Mouse (Mus musculus) midbrain, embryonic 12.5 days (tissue): Measurements from ENCODE around the gene Ccdc172. TPM values are rescaled to one million over a fixed set of nuclear protein-coding genes. Genes with fewer than 3 reads are reported as not detected.

Experiments
- ATAC-seq: fragments of 200-750 bp; cut with Nextera tagmentation; 2 replicates; pipeline ENCODE4 v1.8.0; 2017; ENCODE audit warnings: low read depth, moderate TSS enrichment, moderate library complexity; ENCODE audit not compliant: low FRiP score
- H3K27ac ChIP-seq: fragments of 300-500 bp; sonication (generic); replicated peaks from 2 replicates; pipeline ENCODE4 v1.5.1; 2016; ENCODE audit warnings: mild to moderate bottlenecking
- H3K27me3 ChIP-seq: fragments of 300-500 bp; sonication (generic); 2 replicates; pipeline ENCODE4 v1.6.1; 2016; ENCODE audit warnings: mild to moderate bottlenecking
- H3K36me3 ChIP-seq: fragments of 300-500 bp; sonication (generic); 2 replicates; pipeline ENCODE4 v1.6.1; 2016
- H3K4me1 ChIP-seq: fragments of 300-500 bp; sonication (generic); 2 replicates; pipeline ENCODE4 v1.6.1; 2016
- H3K4me2 ChIP-seq: fragments of 300-500 bp; sonication (generic); replicated peaks from 2 replicates; pipeline ENCODE4 v1.6.1; 2016; ENCODE audit warnings: mild to moderate bottlenecking, moderate library complexity
- H3K4me3 ChIP-seq: fragments of 300-500 bp; sonication (generic); 2 replicates; pipeline ENCODE4 v1.5.1; 2016; ENCODE audit warnings: mild to moderate bottlenecking
- H3K9ac ChIP-seq: fragments of 300-500 bp; sonication (generic); replicated peaks from 2 replicates; pipeline ENCODE4 v1.6.1; 2016; ENCODE audit warnings: mild to moderate bottlenecking, moderate library complexity
- H3K9me3 ChIP-seq: fragments of 300-500 bp; sonication (generic); 2 replicates; pipeline ENCODE4 v1.6.1; 2016; ENCODE audit warnings: mild to moderate bottlenecking
- WGBS: fragments of 180-500 bp; shearing (Covaris S2); methylation state at CpG from one replicate; pipeline ENCODE4 v1.1.7; 2016; 5-methylcytosine and 5-hydroxymethylcytosine counted together
- polyA plus RNA-seq: library from polyadenylated mRNA; unstranded; fragments of >200 nt; fragmentation: Nextera tagmentation; extraction: Ambion mirVana; gene quantifications from 2 replicates; pipeline ENCODE4 v1.2.1, GENCODE M21; 2016

The Ccdc172 gene
- polyA plus RNA-seq, 1 experiment from 2014 or later, result not detected

GRCm38 (mm10) chr19:58573072-58573438, 61.3 kb downstream of the Ccdc172 start:
- H3K27me3 ChIP-seq, result no peaks in the 10 kb centered on the region
- WGBS, result 67% methylated on average over 3 of the region's 3 CpGs
- H3K4me2 ChIP-seq, result no peak overlapping the region
- no peak for ATAC-seq
- H3K9ac ChIP-seq, result no peak overlapping the region
- no peaks in the 10 kb centered on the region for H3K36me3 ChIP-seq
- H3K4me3 ChIP-seq, result no peak overlapping the region
- H3K27ac ChIP-seq, result no peak overlapping the region
- peaks cover 7% of the 10 kb centered on the region; the same call in 1 of the 2 replicates for H3K4me1 ChIP-seq
- H3K9me3 ChIP-seq, result no peaks in the 10 kb centered on the region

- Histone ChIP-seq H3K27me3 (no peaks in the 10 kb centered on the region), H3K9me3 (no peaks in the 10 kb centered on the region), H3K9ac (no peak overlapping the region), H3K36me3 (no peaks in the 10 kb centered on the region), H3K27ac (no peak overlapping the region), H3K4me2 (no peak overlapping the region), H3K4me1 (no peaks in the 10 kb centered on the region), H3K4me3 (no peak overlapping the region)
- 91% methylated on average over 7 of the region's 7 CpGs for WGBS
- ATAC-seq, result no peak
Measured at GRCm38 (mm10) chr19:58582018-58582417, 70.2 kb downstream of the Ccdc172 start.

- no peak for ATAC-seq
- no peak overlapping the region for H3K4me3 ChIP-seq
- H3K4me1 ChIP-seq, result no peaks in the 10 kb centered on the region
- no peak overlapping the region for H3K9ac ChIP-seq
- H3K9me3 ChIP-seq, result no peaks in the 10 kb centered on the region
- 89% methylated on average over 5 of the region's 5 CpGs for WGBS
- no peaks in the 10 kb centered on the region for H3K36me3 ChIP-seq
- H3K4me2 ChIP-seq, result no peak overlapping the region
- no peaks in the 10 kb centered on the region for H3K27me3 ChIP-seq
- no peak overlapping the region for H3K27ac ChIP-seq
Measured at GRCm38 (mm10) chr19:58582956-58583355, 71.2 kb downstream of the Ccdc172 start.

GRCm38 (mm10) chr19:58586046-58586445, 74.3 kb downstream of the Ccdc172 start:
- Histone ChIP-seq H3K27ac (no peak overlapping the region), H3K4me1 (no peaks in the 10 kb centered on the region), H3K9ac (no peak overlapping the region), H3K9me3 (no peaks in the 10 kb centered on the region), H3K36me3 (no peaks in the 10 kb centered on the region), H3K27me3 (no peaks in the 10 kb centered on the region), H3K4me3 (no peak overlapping the region), H3K4me2 (no peak overlapping the region)
- no peak for ATAC-seq
- 70% methylated on average over 2 of the region's 2 CpGs for WGBS

- no peaks in the 10 kb centered on the region; the same call in 1 of the 2 replicates for H3K9me3 ChIP-seq
- H3K36me3 ChIP-seq, result no peaks in the 10 kb centered on the region
- H3K4me2 ChIP-seq, result no peak overlapping the region
- no peaks in the 10 kb centered on the region for H3K4me1 ChIP-seq
- H3K27me3 ChIP-seq, result no peaks in the 10 kb centered on the region
- 74% methylated on average over 6 of the region's 6 CpGs for WGBS
- no peak for ATAC-seq
- no peak overlapping the region for H3K4me3 ChIP-seq
- no peak overlapping the region for H3K27ac ChIP-seq
- H3K9ac ChIP-seq, result no peak overlapping the region
Measured at GRCm38 (mm10) chr19:58590251-58590936, 78.6 kb downstream of the Ccdc172 start.

GRCm38 (mm10) chr19:58600381-58600780, 88.6 kb downstream of the Ccdc172 start:
- no peaks in the 10 kb centered on the region for H3K4me1 ChIP-seq
- H3K9me3 ChIP-seq, result no peaks in the 10 kb centered on the region
- H3K27ac ChIP-seq, result no peak overlapping the region
- H3K36me3 ChIP-seq, result no peaks in the 10 kb centered on the region
- no peak overlapping the region for H3K9ac ChIP-seq
- no peaks in the 10 kb centered on the region for H3K27me3 ChIP-seq
- no peak overlapping the region for H3K4me2 ChIP-seq
- H3K4me3 ChIP-seq, result no peak overlapping the region
- 82% methylated on average over 5 of the region's 5 CpGs for WGBS
- no peak for ATAC-seq

Other genes with a start within 250 kb of the Ccdc172 start
- gene Gfra1, start 56.1 kb upstream of the Ccdc172 start, polyA plus RNA-seq, result 36.8 and 39.6 TPM in 2 replicates
- not detected in 2 replicates for gene Pnlip, start 140.5 kb downstream of the Ccdc172 start, polyA plus RNA-seq
- gene Pnliprp1, start 216.9 kb downstream of the Ccdc172 start, polyA plus RNA-seq, result 0.19 TPM in 1 of 2 replicates, not detected in the other
- not detected in 2 replicates for gene Pnliprp2, start 247.7 kb downstream of the Ccdc172 start, polyA plus RNA-seq